Mouse (Mus musculus) megakaryocyte, adult 5-6 weeks (primary cell): ENCODE results near the gene Csf3. TPM values are rescaled to one million over a fixed set of nuclear protein-coding genes. Genes with fewer than 3 reads are reported as not detected.
A peak's percentile ranks its signal among the peaks of the same experiment; 100 is the strongest.
"Not testable (repeated sequence)": the region's sequence is repeated elsewhere in the genome, so short reads cannot be mapped to it uniquely, and the experiment has no call there.

ENCODE experiments used
- ATAC-seq: 2 replicates; pipeline ENCODE4 v1.8.0; 2016; ENCODE audit warnings: mild to moderate bottlenecking, inconsistent platforms; ENCODE audit not compliant: poor library complexity, severe bottlenecking
- total RNA-seq, 2 experiments: library from RNA; stranded (forward) in 1 of 2; stranded (reverse) in 1 of 2; fragments of 153-499, 151-499 nt in 1 of 2; fragments of 221-1000, 200-1000 nt in 1 of 2; gene quantifications; 2 replicates each; pipeline versions ENCODE4 v1.2.3 to v1.2.4; 2015 to 2017

The Csf3 gene
- total RNA-seq, 2 experiments from 2014 or later: not detected

- no peak for ATAC-seq
Measured at GRCm38 (mm10) chr11:98696454-98697216, 4.4 kb upstream of the Csf3 start.

GRCm38 (mm10) chr11:98697225-98697624 lies 3.8 kb upstream of the Csf3 start:
- ATAC-seq: no peak

GRCm38 (mm10) chr11:98698849-98699640 lies 2.0 kb upstream of the Csf3 start:
- no peak for ATAC-seq

GRCm38 (mm10) chr11:98699911-98700310 lies 1.2 kb upstream of the Csf3 start:
- peak; percentile 96 for ATAC-seq

- ATAC-seq: no peak
Measured at GRCm38 (mm10) chr11:98702323-98702722, 1.3 kb downstream of the Csf3 start.

- no peak for ATAC-seq
Measured at GRCm38 (mm10) chr11:98705021-98705420, 4.0 kb downstream of the Csf3 start.

- ATAC-seq: no peak
Measured at GRCm38 (mm10) chr11:98707401-98708281, 6.6 kb downstream of the Csf3 start.

- peak; percentile 39 for ATAC-seq
Measured at GRCm38 (mm10) chr11:98708282-98708956, 7.4 kb downstream of the Csf3 start.

- peak; percentile 16; the same call in 1 of the 2 replicates for ATAC-seq
Measured at GRCm38 (mm10) chr11:98709001-98709741, 8.1 kb downstream of the Csf3 start.

- peak; percentile 89 for ATAC-seq
Measured at GRCm38 (mm10) chr11:98710416-98711045, 9.5 kb downstream of the Csf3 start.

- ATAC-seq: no peak
Measured at GRCm38 (mm10) chr11:98711046-98711434, 10.0 kb downstream of the Csf3 start.

- not testable (repeated sequence) for ATAC-seq
Measured at GRCm38 (mm10) chr11:98712009-98712408, 10.9 kb downstream of the Csf3 start.

- no peak for ATAC-seq
Measured at GRCm38 (mm10) chr11:98713703-98714102, 12.6 kb downstream of the Csf3 start.

GRCm38 (mm10) chr11:98715946-98716345 lies 14.9 kb downstream of the Csf3 start:
- no peak for ATAC-seq

GRCm38 (mm10) chr11:98717904-98718303 lies 16.8 kb downstream of the Csf3 start:
- ATAC-seq: peak; percentile 68

- ATAC-seq: no peak
Measured at GRCm38 (mm10) chr11:98720756-98721155, 19.7 kb downstream of the Csf3 start.

- no peak for ATAC-seq
Measured at GRCm38 (mm10) chr11:98721458-98722226, 20.6 kb downstream of the Csf3 start.

GRCm38 (mm10) chr11:98723098-98723497 lies 22.0 kb downstream of the Csf3 start:
- no peak for ATAC-seq
